Mouse (Mus musculus) midbrain, embryonic 12.5 days (tissue): Measurements from ENCODE around the gene Ccdc110. TPM values are rescaled to one million over a fixed set of nuclear protein-coding genes. Genes with fewer than 3 reads are reported as not detected.

Experiments used
- ATAC-seq: fragments of 200-750 bp; cut with Nextera tagmentation; 2 replicates; pipeline ENCODE4 v1.8.0; 2017; ENCODE audit warnings: low read depth, moderate TSS enrichment, moderate library complexity; ENCODE audit not compliant: low FRiP score
- H3K27ac ChIP-seq: fragments of 300-500 bp; sonication (generic); replicated peaks from 2 replicates; pipeline ENCODE4 v1.5.1; 2016; ENCODE audit warnings: mild to moderate bottlenecking
- H3K27me3 ChIP-seq: fragments of 300-500 bp; sonication (generic); 2 replicates; pipeline ENCODE4 v1.6.1; 2016; ENCODE audit warnings: mild to moderate bottlenecking
- H3K36me3 ChIP-seq: fragments of 300-500 bp; sonication (generic); 2 replicates; pipeline ENCODE4 v1.6.1; 2016
- H3K4me1 ChIP-seq: fragments of 300-500 bp; sonication (generic); 2 replicates; pipeline ENCODE4 v1.6.1; 2016
- H3K4me2 ChIP-seq: fragments of 300-500 bp; sonication (generic); replicated peaks from 2 replicates; pipeline ENCODE4 v1.6.1; 2016; ENCODE audit warnings: mild to moderate bottlenecking, moderate library complexity
- H3K4me3 ChIP-seq: fragments of 300-500 bp; sonication (generic); 2 replicates; pipeline ENCODE4 v1.5.1; 2016; ENCODE audit warnings: mild to moderate bottlenecking
- H3K9ac ChIP-seq: fragments of 300-500 bp; sonication (generic); replicated peaks from 2 replicates; pipeline ENCODE4 v1.6.1; 2016; ENCODE audit warnings: mild to moderate bottlenecking, moderate library complexity
- H3K9me3 ChIP-seq: fragments of 300-500 bp; sonication (generic); 2 replicates; pipeline ENCODE4 v1.6.1; 2016; ENCODE audit warnings: mild to moderate bottlenecking
- WGBS: fragments of 180-500 bp; shearing (Covaris S2); methylation state at CpG from one replicate; pipeline ENCODE4 v1.1.7; 2016; 5-methylcytosine and 5-hydroxymethylcytosine counted together
- polyA plus RNA-seq: library from polyadenylated mRNA; unstranded; fragments of >200 nt; fragmentation: Nextera tagmentation; extraction: Ambion mirVana; gene quantifications from 2 replicates; pipeline ENCODE4 v1.2.1, GENCODE M21; 2016

Gene Ccdc110
- polyA plus RNA-seq, result not detected in 2 replicates

GRCm38 (mm10) chr8:45934582-45935014 is at the start of gene Ccdc110:
Gene Ccdc110 (plus strand): TSS chr8:45934619.
- peak; percentile 89 for ATAC-seq
- no peaks in the 10 kb centered on the region for H3K27me3 ChIP-seq
- 0 out of 2 replicates have a peak within 1 kb of the TSS, but pooled peaks have one; percentile 29 for H3K9ac ChIP-seq
- H3K36me3 ChIP-seq, result no peaks in the 10 kb centered on the region
- 0 out of 2 replicates have a peak, but pooled peaks cover 5% of the 10 kb centered on the region for H3K9me3 ChIP-seq
- peak within 1 kb of the TSS; percentile 50 for H3K4me2 ChIP-seq
- no peak within 1 kb of the TSS for H3K27ac ChIP-seq
- peak within 1 kb of the TSS; percentile 34 for H3K4me3 ChIP-seq
- H3K4me1 ChIP-seq, result no peaks in the 10 kb centered on the region; the same call in 1 of the 2 replicates
- 2% methylated on average over 23 of the region's 23 CpGs for WGBS

GRCm38 (mm10) chr8:45885202-45885685 is 49.2 kb upstream of the Ccdc110 start, which contains the start of gene Pdlim3:
Gene Pdlim3 (plus strand): TSS chr8:45885461.
- WGBS, result 1% methylated on average over 21 of the region's 22 CpGs
- H3K9ac ChIP-seq, result peak within 1 kb of the TSS; percentile 32; the same call in 1 of the 2 replicates

GRCm38 (mm10) chr8:45885775-45886174 is 48.6 kb upstream of the Ccdc110 start:
- Histone ChIP-seq H3K27me3 (peaks cover 29% of the 10 kb centered on the region), H3K9me3 (no peaks in the 10 kb centered on the region), H3K27ac (no peak overlapping the region), H3K4me3 (peak overlapping the region; percentile 39), H3K36me3 (no peaks in the 10 kb centered on the region), H3K4me1 (peaks cover 16% of the 10 kb centered on the region), H3K4me2 (peak overlapping the region; percentile 68), H3K9ac (peak overlapping the region; percentile 32; the same call in 1 of the 2 replicates)
- ATAC-seq, result peak; percentile 64
- 42% methylated on average over 2 of the region's 2 CpGs for WGBS

More at GRCm38 (mm10) chr8:45885202-45885685, 49.2 kb upstream of the Ccdc110 start, which contains the start of gene Pdlim3:
- H3K27me3 ChIP-seq, result peaks cover 29% of the 10 kb centered on the region
- peaks cover 16% of the 10 kb centered on the region for H3K4me1 ChIP-seq
- H3K36me3 ChIP-seq, result no peaks in the 10 kb centered on the region
- peak within 1 kb of the TSS; percentile 68 for H3K4me2 ChIP-seq
- peak within 1 kb of the TSS; percentile 39 for H3K4me3 ChIP-seq
- no peaks in the 10 kb centered on the region for H3K9me3 ChIP-seq
- no peak within 1 kb of the TSS for H3K27ac ChIP-seq
- ATAC-seq, result peak; percentile 67

GRCm38 (mm10) chr8:45889737-45890136 is 44.7 kb upstream of the Ccdc110 start:
- no peak for ATAC-seq
- WGBS, result 96% methylated on average over 7 of the region's 7 CpGs
- H3K9ac ChIP-seq, result no peak overlapping the region

GRCm38 (mm10) chr8:45896590-45896989 is 37.8 kb upstream of the Ccdc110 start:
- H3K4me1 ChIP-seq, result 0 out of 2 replicates have a peak, but pooled peaks cover 3% of the 10 kb centered on the region
- WGBS, result 88% methylated on average over 3 of the region's 3 CpGs
- no peaks in the 10 kb centered on the region for H3K9me3 ChIP-seq
- no peaks in the 10 kb centered on the region for H3K27me3 ChIP-seq
- H3K36me3 ChIP-seq, result no peaks in the 10 kb centered on the region
- H3K4me3 ChIP-seq, result no peak overlapping the region
- H3K9ac ChIP-seq, result no peak overlapping the region
- ATAC-seq, result no peak
- no peak overlapping the region for H3K27ac ChIP-seq
- H3K4me2 ChIP-seq, result no peak overlapping the region

More at GRCm38 (mm10) chr8:45889737-45890136, 44.7 kb upstream of the Ccdc110 start:
- peaks cover 13% of the 10 kb centered on the region; the same call in 1 of the 2 replicates for H3K27me3 ChIP-seq
- no peak overlapping the region for H3K27ac ChIP-seq
- no peaks in the 10 kb centered on the region for H3K9me3 ChIP-seq
- peaks cover 10% of the 10 kb centered on the region for H3K4me1 ChIP-seq
- no peak overlapping the region for H3K4me3 ChIP-seq
- no peaks in the 10 kb centered on the region for H3K36me3 ChIP-seq
- no peak overlapping the region for H3K4me2 ChIP-seq

- Histone ChIP-seq H3K36me3 (no peaks in the 10 kb centered on the region), H3K4me1 (0 out of 2 replicates have a peak, but pooled peaks cover 3% of the 10 kb centered on the region), H3K27ac (no peak overlapping the region), H3K9me3 (no peaks in the 10 kb centered on the region), H3K4me2 (no peak overlapping the region), H3K27me3 (no peaks in the 10 kb centered on the region), H3K9ac (no peak overlapping the region), H3K4me3 (no peak overlapping the region)
- 68% methylated on average over 3 of the region's 3 CpGs for WGBS
- ATAC-seq, result no peak
Measured at GRCm38 (mm10) chr8:45899783-45900182, 34.6 kb upstream of the Ccdc110 start.

- Histone ChIP-seq H3K9ac (no peak overlapping the region), H3K9me3 (no peaks in the 10 kb centered on the region), H3K36me3 (no peaks in the 10 kb centered on the region), H3K27ac (no peak overlapping the region), H3K4me3 (no peak overlapping the region), H3K4me1 (peaks cover 3% of the 10 kb centered on the region; the same call in 1 of the 2 replicates), H3K27me3 (no peaks in the 10 kb centered on the region), H3K4me2 (no peak overlapping the region)
- no peak for ATAC-seq
- 85% methylated on average over 8 of the region's 8 CpGs for WGBS
Measured at GRCm38 (mm10) chr8:45901626-45902025, 32.8 kb upstream of the Ccdc110 start.

GRCm38 (mm10) chr8:45903659-45904058 is 30.8 kb upstream of the Ccdc110 start:
- H3K36me3 ChIP-seq, result no peaks in the 10 kb centered on the region
- no peak overlapping the region for H3K4me2 ChIP-seq
- H3K4me1 ChIP-seq, result peaks cover 9% of the 10 kb centered on the region
- H3K4me3 ChIP-seq, result no peak overlapping the region
- no peak overlapping the region for H3K9ac ChIP-seq
- H3K9me3 ChIP-seq, result no peaks in the 10 kb centered on the region
- WGBS, result 35% methylated on average over 3 of the region's 3 CpGs
- no peak overlapping the region for H3K27ac ChIP-seq
- no peaks in the 10 kb centered on the region for H3K27me3 ChIP-seq
- no peak for ATAC-seq

- no peak overlapping the region for H3K9ac ChIP-seq
- H3K27me3 ChIP-seq, result no peaks in the 10 kb centered on the region
- H3K27ac ChIP-seq, result no peak overlapping the region
- peaks cover 11% of the 10 kb centered on the region for H3K4me1 ChIP-seq
- 75% methylated on average over 7 of the region's 7 CpGs for WGBS
- H3K4me2 ChIP-seq, result no peak overlapping the region
- no peaks in the 10 kb centered on the region for H3K36me3 ChIP-seq
- no peaks in the 10 kb centered on the region for H3K9me3 ChIP-seq
- no peak overlapping the region for H3K4me3 ChIP-seq
- no peak for ATAC-seq
Measured at GRCm38 (mm10) chr8:45905591-45906250, 28.7 kb upstream of the Ccdc110 start.

GRCm38 (mm10) chr8:45906251-45906619 is 28.2 kb upstream of the Ccdc110 start:
- Histone ChIP-seq H3K9ac (no peak overlapping the region), H3K4me2 (no peak overlapping the region), H3K9me3 (no peaks in the 10 kb centered on the region), H3K36me3 (no peaks in the 10 kb centered on the region), H3K4me3 (no peak overlapping the region), H3K4me1 (peaks cover 11% of the 10 kb centered on the region), H3K27ac (no peak overlapping the region), H3K27me3 (no peaks in the 10 kb centered on the region)
- no peak for ATAC-seq
- WGBS, result 88% methylated on average over 4 of the region's 4 CpGs

GRCm38 (mm10) chr8:45913707-45914106 is 20.7 kb upstream of the Ccdc110 start:
- ATAC-seq, result no peak
- Histone ChIP-seq H3K36me3 (no peaks in the 10 kb centered on the region), H3K4me3 (no peak overlapping the region), H3K4me2 (no peak overlapping the region), H3K9me3 (no peaks in the 10 kb centered on the region), H3K27me3 (no peaks in the 10 kb centered on the region), H3K4me1 (peaks cover 7% of the 10 kb centered on the region), H3K9ac (no peak overlapping the region), H3K27ac (no peak overlapping the region)
- WGBS, result 90% methylated on average over 11 of the region's 11 CpGs

- ATAC-seq, result no peak
- Histone ChIP-seq H3K4me3 (no peak overlapping the region), H3K36me3 (no peaks in the 10 kb centered on the region), H3K27me3 (no peaks in the 10 kb centered on the region), H3K9ac (no peak overlapping the region), H3K27ac (no peak overlapping the region), H3K4me2 (no peak overlapping the region), H3K4me1 (0 out of 2 replicates have a peak, but pooled peaks cover 2% of the 10 kb centered on the region), H3K9me3 (no peaks in the 10 kb centered on the region)
- WGBS, result 81% methylated on average over 3 of the region's 3 CpGs
Measured at GRCm38 (mm10) chr8:45916496-45916895, 17.9 kb upstream of the Ccdc110 start.
